Mouse (Mus musculus): ENCODE measurements around the gene Tex14.

- no peak for TF ChIP-seq POLR2A (IDR thresholded peaks at IDR 0.05; ENCODE audit: borderline replicate concordance, extremely low read depth, low read depth, low read length)
- no peak for TF ChIP-seq CTCF (IDR thresholded peaks at IDR 0.05; ENCODE audit: insufficient read depth, low read length)
These were observed 25.5 kb downstream of the Tex14 start for GRCm38 (mm10) chr11:87430374-87430773.
